Mouse (Mus musculus) sigmoid colon, adult 10 weeks (tissue): Measurements from ENCODE around the gene Uap1. TPM values are rescaled to one million over a fixed set of nuclear protein-coding genes. Genes with fewer than 3 reads are reported as not detected.

ENCODE experiments used
- polyA plus RNA-seq: library from polyadenylated mRNA; stranded (reverse); fragments of 350-450 nt; fragmentation: Illumina TruSeq; extraction: RNeasy Lipid Tissue Mini Kit (QIAGEN cat#74804); gene quantifications from one replicate; pipeline ENCODE4 v1.2.3, GENCODE M21; 2014; ENCODE audit warnings: low read depth, low replicate concordance

The Uap1 gene
- polyA plus RNA-seq, result 245 TPM

GRCm38 (mm10) chr1:170174814-170175332 is at the start of gene Uap1:
Gene Uap1 (minus strand): TSS chr1:170174957.

DNA sequence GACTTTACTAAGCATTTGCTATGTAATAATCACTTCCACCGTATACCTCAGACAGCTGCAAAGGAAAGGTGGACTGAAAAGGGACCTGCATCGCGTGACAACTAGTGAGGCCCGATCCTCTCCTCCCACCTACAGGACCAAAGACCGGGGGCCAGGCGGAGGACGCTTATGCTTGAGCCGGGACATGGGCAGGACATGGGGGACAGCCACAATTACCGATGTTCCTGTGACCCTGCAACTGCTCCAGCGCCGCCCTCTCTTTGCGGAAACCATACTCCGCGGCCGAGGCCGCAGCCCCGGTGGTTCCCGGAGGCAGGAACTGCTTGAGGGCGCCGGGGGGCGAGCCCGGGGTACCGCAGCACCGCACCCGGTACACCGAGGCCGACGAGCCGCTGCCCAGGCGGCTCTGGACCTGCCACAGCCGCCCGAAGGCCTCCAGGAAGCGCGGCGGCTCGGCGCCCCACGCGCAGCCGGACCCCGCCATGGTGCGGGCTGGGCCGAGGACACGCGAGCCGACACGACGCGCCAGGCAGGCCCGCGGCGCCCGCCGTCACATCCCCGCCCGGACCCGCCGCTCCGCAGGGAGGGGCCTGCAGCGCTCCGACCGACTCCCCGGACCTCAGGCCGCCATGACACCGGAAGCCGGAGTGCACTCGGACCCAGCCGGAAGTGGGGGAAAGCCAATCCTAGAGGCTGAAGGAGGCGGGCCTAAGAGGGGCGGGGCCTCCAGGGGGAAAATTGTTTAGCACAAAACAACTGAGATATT is 40.2 kb upstream of the Uap1 start, which contains the start of gene Uhmk1:
Gene Uhmk1 (minus strand): TSS at position 641 of the 766 bp plus-strand sequence.

GRCm38 (mm10) chr1:170110516-170111332 is 64.0 kb downstream of the Uap1 start, which contains the start of gene Ddr2:
Gene Ddr2 (minus strand): TSS chr1:170110762.

Other genes with a start within 250 kb of the Uap1 start
- gene Ccdc190, start 246.3 kb downstream of the Uap1 start, polyA plus RNA-seq, result not detected
- gene Hsd17b7, start 205.7 kb downstream of the Uap1 start, polyA plus RNA-seq, result 18.1 TPM
- 57.8 TPM for gene Ddr2, start 64.2 kb downstream of the Uap1 start, polyA plus RNA-seq
- gene Uhmk1, start 40.4 kb upstream of the Uap1 start, polyA plus RNA-seq, result 98.4 TPM
- not detected for gene Sh2d1b2, start 57.8 kb upstream of the Uap1 start, polyA plus RNA-seq
- 0.98 TPM for gene Sh2d1b1, start 102.4 kb upstream of the Uap1 start, polyA plus RNA-seq
- gene Gm7694, start 131.4 kb upstream of the Uap1 start, polyA plus RNA-seq, result 4.1 TPM
- not detected for gene Spata46, start 133.8 kb upstream of the Uap1 start, polyA plus RNA-seq